Mouse (Mus musculus) MEL (cell line): Measurements from ENCODE around the gene Cbx4. TPM values are rescaled to one million over a fixed set of nuclear protein-coding genes. Genes with fewer than 3 reads are reported as not detected.

ENCODE experiments used
- DNase-seq: peaks from one replicate; pipeline ENCODE4 v3.0.0; 2011; ENCODE audit warnings: low read depth, low spot score
- H3K27ac ChIP-seq: 2 replicates; pipeline ENCODE4 v1.5.1; 2012; ENCODE audit warnings: low read depth, mild to moderate bottlenecking, control low read depth, low read length, moderate library complexity; ENCODE audit not compliant: control insufficient read depth
- H3K27me3 ChIP-seq, 2 experiments: fragments of 150-350 bp in 1 of 2; sonication (generic) in 1 of 2; 2 replicates each; pipeline ENCODE4 v1.6.1; 2012; ENCODE audit warnings: low read length in 2 of 2, mild to moderate bottlenecking in 2 of 2, improper control_type of control experiment in 1 of 2, moderate library complexity in 1 of 2; ENCODE audit not compliant: insufficient read depth in 2 of 2, control insufficient read depth in 1 of 2
- H3K36me3 ChIP-seq, 2 experiments: 2 replicates each; pipeline ENCODE4 v1.6.1; 2012 to 2014; ENCODE audit warnings: low read length in 2 of 2, improper control_type of control experiment in 1 of 2, inconsistent platforms in 1 of 2, mild to moderate bottlenecking in 1 of 2; ENCODE audit not compliant: insufficient read depth in 2 of 2, control insufficient read depth in 1 of 2
- H3K4me1 ChIP-seq, 2 experiments: fragments of 150-350 bp in 1 of 2; sonication (generic) in 1 of 2; 2 replicates each; pipeline ENCODE4 v1.6.1; 2012; ENCODE audit warnings: low read length in 2 of 2, improper control_type of control experiment in 1 of 2, mild to moderate bottlenecking in 1 of 2; ENCODE audit not compliant: insufficient read depth in 2 of 2, control insufficient read depth in 1 of 2
- H3K4me3 ChIP-seq, 2 experiments: fragments of 150-350 bp in 1 of 2; sonication (generic) in 1 of 2; 2 replicates each; pipeline ENCODE4 v1.5.1; 2012; ENCODE audit warnings: low read depth in 2 of 2, low read length in 2 of 2, mild to moderate bottlenecking in 2 of 2, moderate library complexity in 2 of 2, control low read depth in 1 of 2, improper control_type of control experiment in 1 of 2; ENCODE audit not compliant: control insufficient read depth in 1 of 2, insufficient read depth in 1 of 2
- H3K79me2 ChIP-seq: 2 replicates; pipeline ENCODE4 v1.6.1; 2012; ENCODE audit warnings: mild to moderate bottlenecking, low read length, moderate library complexity; ENCODE audit not compliant: control insufficient read depth, poor library complexity, insufficient read depth
- H3K9ac ChIP-seq: 2 replicates; pipeline ENCODE4 v1.6.1; 2012; ENCODE audit warnings: low read depth, mild to moderate bottlenecking, control low read depth, low read length, moderate library complexity; ENCODE audit not compliant: control insufficient read depth, poor library complexity, severe bottlenecking
- H3K9me3 ChIP-seq: fragments of 150-350 bp; sonication (generic); replicated peaks from 2 replicates; pipeline ENCODE4 v1.6.1; 2012; ENCODE audit warnings: mild to moderate bottlenecking, low read length, improper control_type of control experiment, moderate library complexity; ENCODE audit not compliant: insufficient read depth
- CTCF ChIP-seq, 3 experiments: IDR thresholded peaks in 2 of 3; conservative IDR thresholded peaks in 1 of 3; 2 replicates each; pipeline ENCODE4 v1.5.1; 2011 to 2012; ENCODE audit warnings: low read length in 3 of 3, low read depth in 2 of 3, mild to moderate bottlenecking in 2 of 3, improper control_type of control experiment in 1 of 3, inconsistent platforms in 1 of 3, mixed read lengths in 1 of 3, moderate library complexity in 1 of 3; ENCODE audit not compliant: control insufficient read depth in 1 of 3, insufficient read depth in 1 of 3, poor library complexity in 1 of 3, severe bottlenecking in 1 of 3
- E2F4 ChIP-seq: IDR thresholded peaks from 2 replicates; pipeline ENCODE4 v1.6.1; 2011; ENCODE audit warnings: low read depth, low read length, improper control_type of control experiment, borderline replicate concordance
- ELF1 ChIP-seq: IDR thresholded peaks from 2 replicates; pipeline ENCODE4 v1.6.1; 2014; ENCODE audit warnings: low read depth, mild to moderate bottlenecking, inconsistent platforms, low read length, improper control_type of control experiment, moderate library complexity
- ETS1 ChIP-seq: IDR thresholded peaks from 2 replicates; pipeline ENCODE4 v1.6.1; 2012; ENCODE audit warnings: low read depth, mild to moderate bottlenecking, inconsistent platforms, low read length, improper control_type of control experiment, moderate library complexity
- HCFC1 ChIP-seq: IDR thresholded peaks from 2 replicates; pipeline ENCODE4 v1.6.1; 2012; ENCODE audit warnings: low read depth, mild to moderate bottlenecking, inconsistent platforms, low read length, improper control_type of control experiment, moderate library complexity
- MAFK ChIP-seq: IDR thresholded peaks from 2 replicates; pipeline ENCODE4 v1.6.1; 2011; ENCODE audit warnings: low read depth, mild to moderate bottlenecking, low read length, improper control_type of control experiment, borderline replicate concordance
- MYB ChIP-seq: IDR thresholded peaks from 2 replicates; pipeline ENCODE4 v1.6.1; 2011; ENCODE audit warnings: mild to moderate bottlenecking, low read depth, low read length, improper control_type of control experiment
- NELFE ChIP-seq: IDR thresholded peaks from 2 replicates; pipeline ENCODE4 v1.6.1; 2011; ENCODE audit warnings: low read depth, low read length, improper control_type of control experiment
- POLR2A ChIP-seq, 2 experiments: IDR thresholded peaks; 2 replicates each; pipeline ENCODE4 v1.6.1; 2011 to 2012; ENCODE audit warnings: low read length in 2 of 2, mild to moderate bottlenecking in 2 of 2, control low read depth in 1 of 2, improper control_type of control experiment in 1 of 2, low read depth in 1 of 2, moderate library complexity in 1 of 2; ENCODE audit not compliant: control insufficient read depth in 1 of 2, insufficient read depth in 1 of 2, poor library complexity in 1 of 2
- POLR2AphosphoS2 ChIP-seq: IDR thresholded peaks from 2 replicates; pipeline ENCODE4 v1.6.1; 2011; ENCODE audit warnings: low read length, improper control_type of control experiment
- RAD21 ChIP-seq: IDR thresholded peaks from 2 replicates; pipeline ENCODE4 v1.6.1; 2011; ENCODE audit warnings: mild to moderate bottlenecking, low read depth, low read length, improper control_type of control experiment
- RCOR1 ChIP-seq: IDR thresholded peaks from 2 replicates; pipeline ENCODE4 v1.6.1; 2012; ENCODE audit warnings: low read depth, mild to moderate bottlenecking, inconsistent platforms, low read length, improper control_type of control experiment
- SMC3 ChIP-seq: IDR thresholded peaks from 2 replicates; pipeline ENCODE4 v1.6.1; 2011; ENCODE audit warnings: low read depth, low read length, improper control_type of control experiment
- TAL1 ChIP-seq: IDR thresholded peaks from 2 replicates; pipeline ENCODE4 v1.6.1; 2012; ENCODE audit warnings: mild to moderate bottlenecking, inconsistent platforms, low read length, moderate library complexity, mixed read lengths
- ZC3H11A ChIP-seq: IDR thresholded peaks from 2 replicates; pipeline ENCODE4 v1.6.1; 2012; ENCODE audit warnings: low read depth, mild to moderate bottlenecking, inconsistent platforms, low read length, improper control_type of control experiment
- ZMIZ1 ChIP-seq: IDR thresholded peaks from 2 replicates; pipeline ENCODE4 v1.6.1; 2012; ENCODE audit warnings: low read depth, mild to moderate bottlenecking, inconsistent platforms, low read length, improper control_type of control experiment, moderate library complexity
- polyA plus RNA-seq, 2 experiments: library from polyadenylated mRNA; stranded (reverse) in 1 of 2; unstranded in 1 of 2; fragments of >175 nt in 1 of 2; fragments of >200 nt in 1 of 2; gene quantifications; 2 replicates each; pipeline versions ENCODE4 v1.2.1 to v1.2.4; 2012; ENCODE audit warnings: low replicate concordance in 2 of 2, low read depth in 1 of 2; ENCODE audit not compliant: insufficient read length in 2 of 2, insufficient read depth in 1 of 2, missing spikeins in 1 of 2
- total RNA-seq: library from RNA; depleted of rRNA; stranded (reverse); fragments of 300-350 nt; gene quantifications from 2 replicates; pipeline ENCODE4 v1.2.3, GENCODE M21; 2012

Gene Cbx4
- total and polyA plus RNA-seq, 3 experiments = 8.0 to 22.6 TPM; not detected in 1

DNA sequence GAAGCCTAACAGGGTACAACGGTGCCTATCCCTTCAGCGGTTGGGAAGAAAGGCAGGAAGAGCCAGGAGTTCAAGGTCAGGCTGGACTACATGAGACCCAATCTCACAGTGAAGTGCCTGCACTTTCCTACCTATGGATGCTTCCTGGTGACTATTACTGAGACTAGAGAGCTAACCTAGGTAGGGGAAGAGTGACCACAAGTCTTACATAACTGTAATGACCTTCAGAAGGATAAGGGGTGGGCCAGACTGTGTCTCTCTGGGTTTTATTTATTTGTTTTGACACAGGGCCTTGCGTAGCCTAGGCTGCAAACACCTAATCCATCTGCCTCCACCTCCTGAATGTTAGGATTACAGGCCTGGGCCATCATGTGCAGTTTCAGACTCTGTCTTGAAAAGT is 6.3 kb upstream of the Cbx4 start:
- no peak overlapping the region for H3K4me3 ChIP-seq
- peaks cover 4 to 7% of the 10 kb centered on the region in 2 experiments; a peak in 2 of 4 replicates for H3K27me3 ChIP-seq
- 0 out of 4 replicates have a peak, but pooled peaks cover 0 to 3% of the 10 kb centered on the region in 2 experiments for H3K4me1 ChIP-seq
- no peak for TF ChIP-seq E2F4
- TF ChIP-seq MYB = no peak
- no peak for TF ChIP-seq RCOR1
- no peak for TF ChIP-seq ELF1
- TF ChIP-seq MAFK = no peak
- no peak for TF ChIP-seq HCFC1
- TF ChIP-seq POLR2A (IDR thresholded peaks at IDR 0.05; ENCODE audit: control insufficient read depth in 1 of 2, insufficient read depth in 1 of 2, low read depth in 1 of 2, low read length in 2 of 2, poor library complexity in 1 of 2) = no peak
- no peak for TF ChIP-seq RAD21
- TF ChIP-seq NELFE = no peak
- TF ChIP-seq ETS1 = no peak
- no peak for TF ChIP-seq TAL1
- TF ChIP-seq SMC3 = no peak
- TF ChIP-seq POLR2AphosphoS2 = no peak
- H3K9ac ChIP-seq = no peak overlapping the region
- H3K27ac ChIP-seq = no peak overlapping the region
- no peaks in the 10 kb centered on the region for H3K36me3 ChIP-seq
- no peaks in the 10 kb centered on the region for H3K9me3 ChIP-seq
- no peaks in the 10 kb centered on the region for H3K79me2 ChIP-seq
- DNase-seq = no peak

- Histone ChIP-seq H3K79me2 (no peaks in the 10 kb centered on the region), H3K36me3 (no peaks in the 10 kb centered on the region), H3K9me3 (no peaks in the 10 kb centered on the region), H3K4me3 (no peak overlapping the region), H3K27ac (no peak overlapping the region), H3K27me3 (peaks cover 3 to 7% of the 10 kb centered on the region in 2 experiments; a peak in 2 of 4 replicates), H3K4me1 (peaks cover 0 to 7% of the 10 kb centered on the region in 2 experiments; a peak in 1 of 4 replicates), H3K9ac (no peak overlapping the region)
- TF ChIP-seq MAFK (no peak), ZC3H11A (no peak), ZMIZ1 (no peak), RAD21 (peak; percentile 18), CTCF (IDR thresholded peaks at IDR 0.05 in 2 of 3, conservative IDR thresholded peaks at IDR 0.05 in 1 of 3; ENCODE audit: control insufficient read depth in 1 of 3, insufficient read depth in 1 of 3, low read depth in 2 of 3, low read length in 3 of 3, poor library complexity in 1 of 3, severe bottlenecking in 1 of 3) (peak; percentile 43 to 78 (median 61)), TAL1 (no peak)
- DNase-seq = peak; percentile 40
These were observed 5.6 kb upstream of the Cbx4 start for GRCm38 (mm10) chr11:119091598-119091991.
